Mouse (Mus musculus) left cerebral cortex, adult 2 months (tissue): ENCODE data around the gene Tln2. TPM values are rescaled to one million over a fixed set of nuclear protein-coding genes. Genes with fewer than 3 reads are reported as not detected.

Experiments used
- DNase-seq, 2 experiments: peaks; one replicate each; pipeline ENCODE4 v3.0.0; 2021 to 2022; ENCODE audit warnings: low spot score in 2 of 2, mixed read lengths in 1 of 2; ENCODE audit errors: extremely low spot score in 1 of 2
- H3K27ac ChIP-seq: fragments of 200-600 bp; 2 replicates; pipeline ENCODE4 v1.8.1; 2022
- H3K4me3 ChIP-seq: fragments of 200-600 bp; 2 replicates; pipeline ENCODE4 v1.8.1; 2022
- CTCF ChIP-seq: fragments of 200-600 bp; IDR thresholded peaks from 2 replicates; pipeline ENCODE4 v1.8.1; 2022; ENCODE audit warnings: antibody characterized with exemption, mild to moderate bottlenecking, moderate library complexity
- intact Hi-C: fragments of 180-260 bp; cut with DNase I; formaldehyde crosslinking; loops from one replicate; pipeline ENCODE4 v1.15.1; 2025
- total RNA-seq, 2 experiments: library from RNA; stranded (reverse); gene quantifications; 2 replicates each; pipeline ENCODE4 v1.2.3; 2021

The Tln2 gene
- total RNA-seq, 2 experiments from 2014 or later, result 96.2 to 96.3 TPM

- TF ChIP-seq CTCF, result no peak
- DNase-seq, result no peak
- intact Hi-C loops, result no loop called here
- H3K4me3 ChIP-seq, result no peak overlapping the region
- H3K27ac ChIP-seq, result no peak overlapping the region
These were observed 65.5 kb downstream of the Tln2 start for GRCm38 (mm10) chr9:67493876-67494552.

GRCm38 (mm10) chr9:67489370-67489769 lies 70.1 kb downstream of the Tln2 start:
- Histone ChIP-seq H3K27ac (no peak overlapping the region), H3K4me3 (no peak overlapping the region)
- DNase-seq, result no peak
- intact Hi-C loops, result no loop called here
- no peak for TF ChIP-seq CTCF

GRCm38 (mm10) chr9:67486621-67487020 lies 72.9 kb downstream of the Tln2 start:
- intact Hi-C loops, result no loop called here
- no peak overlapping the region for H3K27ac ChIP-seq
- no peak for TF ChIP-seq CTCF
- H3K4me3 ChIP-seq, result no peak overlapping the region
- DNase-seq, result no peak

GRCm38 (mm10) chr9:67485169-67486072 lies 74.1 kb downstream of the Tln2 start:
- H3K27ac ChIP-seq, result no peak overlapping the region
- H3K4me3 ChIP-seq, result no peak overlapping the region
- no peak for TF ChIP-seq CTCF
- no peak for DNase-seq
- intact Hi-C loops, result no loop called here

- TF ChIP-seq CTCF, result no peak
- DNase-seq, result no peak
- Histone ChIP-seq H3K27ac (no peak overlapping the region), H3K4me3 (no peak overlapping the region)
- intact Hi-C loops, result no loop called here
These were observed 77.2 kb downstream of the Tln2 start for GRCm38 (mm10) chr9:67482277-67482676.

- DNase-seq, result no peak
- TF ChIP-seq CTCF, result no peak
- intact Hi-C loops, result no loop called here
- no peak overlapping the region for H3K27ac ChIP-seq
- no peak overlapping the region for H3K4me3 ChIP-seq
These were observed 77.7 kb downstream of the Tln2 start for GRCm38 (mm10) chr9:67481851-67482250.

GRCm38 (mm10) chr9:67477445-67477844 lies 82.1 kb downstream of the Tln2 start:
- Histone ChIP-seq H3K4me3 (no peak overlapping the region), H3K27ac (no peak overlapping the region)
- DNase-seq, result no peak
- intact Hi-C loops, result no loop called here
- no peak for TF ChIP-seq CTCF

GRCm38 (mm10) chr9:67476184-67476583 lies 83.3 kb downstream of the Tln2 start:
- no peak for TF ChIP-seq CTCF
- no peak for DNase-seq
- Histone ChIP-seq H3K4me3 (no peak overlapping the region), H3K27ac (no peak overlapping the region)
- intact Hi-C loops, result no loop called here

- intact Hi-C loops, result no loop called here
- no peak for DNase-seq
- Histone ChIP-seq H3K4me3 (no peak overlapping the region), H3K27ac (no peak overlapping the region)
- TF ChIP-seq CTCF, result no peak
These were observed 95.9 kb downstream of the Tln2 start for GRCm38 (mm10) chr9:67463440-67464122.

- no peak for TF ChIP-seq CTCF
- no peak for DNase-seq
- no peak overlapping the region for H3K27ac ChIP-seq
- H3K4me3 ChIP-seq, result no peak overlapping the region
- intact Hi-C loops, result no loop called here
These were observed 118.0 kb downstream of the Tln2 start for GRCm38 (mm10) chr9:67441484-67441883.

GRCm38 (mm10) chr9:67437511-67437910 lies 122.0 kb downstream of the Tln2 start:
- Histone ChIP-seq H3K27ac (no peak overlapping the region), H3K4me3 (no peak overlapping the region)
- intact Hi-C loops, result no loop called here
- no peak for DNase-seq
- TF ChIP-seq CTCF, result no peak
